Mouse (Mus musculus): Measurements from ENCODE around the gene BC030499. TPM values are rescaled to one million over a fixed set of nuclear protein-coding genes. Genes with fewer than 3 reads are reported as not detected.
A peak's percentile ranks its signal among the peaks of the same experiment; 100 is the strongest.
"Not testable (repeated sequence)": the region's sequence is repeated elsewhere in the genome, so short reads cannot be mapped to it uniquely, and the experiment has no call there.

BC030499 gene
- 1 to 10 TPM; 6.4 to 9.3 TPM for total RNA-seq (2021)
- long read RNA-seq, experiment 1, partial matches to known transcripts = 0 of 6 reads
- long read RNA-seq, experiment 1, other reads (novel, unspliced or antisense) = 6 of 6 reads
- long read RNA-seq, experiment 2, partial matches to known transcripts = 0 of 3 reads
- long read RNA-seq, experiment 2, other reads (novel, unspliced or antisense) = 3 of 3 reads

DNA sequence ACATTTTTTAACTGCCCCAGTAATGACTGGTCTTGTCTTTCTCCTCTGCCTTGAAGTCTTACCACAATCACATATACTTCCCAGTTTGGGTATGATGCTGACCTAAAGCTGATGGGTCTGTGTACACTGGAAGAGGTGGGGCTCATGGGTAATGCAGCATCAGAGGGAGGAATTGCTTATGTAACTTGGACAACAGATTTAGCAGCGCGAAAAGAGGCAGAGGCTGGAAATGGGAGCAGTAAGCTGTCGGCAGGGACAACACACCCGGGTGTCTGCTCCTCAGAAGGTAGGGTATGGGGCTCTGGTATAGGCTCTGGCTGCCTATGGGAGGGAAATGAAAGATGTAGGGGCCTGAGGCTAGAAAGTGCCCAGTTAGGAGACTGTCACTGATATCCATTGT, at the start of gene BC030499:
BC030499 (plus strand) TSS at position 188 of the 400 bp plus-strand sequence.
- DNase-seq (ENCODE audit: low spot score in 2 of 2) = peak; percentile 27 to 41
- intact Hi-C loops (cut with DNase I) = no loop called here

DNA sequence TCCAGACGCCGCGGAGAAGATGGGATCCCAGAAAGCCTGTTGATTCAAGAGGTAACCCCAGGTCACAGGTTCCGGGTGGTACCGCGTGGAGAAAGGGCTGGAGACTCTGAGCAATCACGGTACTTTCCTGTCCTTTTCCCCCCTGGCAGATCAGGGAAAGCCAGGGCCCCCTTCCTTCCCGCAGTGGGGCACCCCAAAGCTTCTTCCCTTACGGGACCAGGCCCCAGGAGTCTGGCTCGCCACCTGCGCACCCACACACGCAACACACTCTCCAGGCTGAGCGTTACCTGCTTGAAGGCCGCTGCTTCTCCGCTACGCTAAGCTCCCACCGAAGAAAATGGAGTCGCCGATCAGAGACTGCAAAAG, 45.4 kb upstream of the BC030499 start:
- DNase-seq (ENCODE audit: low spot score in 2 of 2) = no peak
- intact Hi-C loops (cut with DNase I) = no loop called here

DNA sequence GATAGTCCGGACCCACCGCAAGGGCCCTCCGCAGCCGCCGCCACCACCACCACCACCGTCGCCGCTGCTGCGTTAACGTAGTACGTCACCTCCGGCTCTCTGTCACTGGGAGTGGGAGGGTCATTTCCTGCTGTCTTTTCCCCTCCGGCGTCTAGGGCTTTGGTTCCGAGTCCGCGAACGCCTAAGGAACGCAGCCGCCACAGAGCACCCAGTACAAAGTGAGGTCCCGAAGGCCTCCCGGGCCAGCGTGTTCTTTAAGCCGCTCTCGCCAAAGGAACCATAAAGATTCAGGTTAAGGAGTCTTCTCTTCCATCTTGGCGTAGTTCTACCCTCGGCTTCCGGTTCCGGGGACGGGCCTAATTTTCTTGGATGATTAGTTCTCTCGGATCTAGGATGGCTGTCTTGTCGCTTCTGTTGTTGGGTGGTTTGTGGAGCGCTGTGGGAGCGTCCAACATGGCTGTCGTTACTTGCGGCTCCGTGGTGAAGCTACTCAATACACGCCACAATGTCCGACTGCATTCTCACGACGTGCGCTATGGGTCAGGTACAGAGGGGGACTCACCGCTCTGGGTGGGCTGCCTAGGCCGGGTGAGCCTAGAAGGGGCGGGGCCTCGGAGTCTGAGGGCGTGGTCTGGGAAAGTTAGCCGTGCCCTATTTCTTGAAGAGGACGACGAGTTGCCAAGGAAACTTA, 44.9 kb upstream of the BC030499 start, which contains the start of the genes Sdf2 and Supt6:
Sdf2 (plus strand) TSS at position 120 of the 691 bp plus-strand sequence.
Supt6 (minus strand) TSS at position 361 of the 691 bp plus-strand sequence.
- DNase-seq (ENCODE audit: low spot score in 2 of 2) = peak; percentile 84
- intact Hi-C loops (cut with DNase I) = no loop called here

DNA sequence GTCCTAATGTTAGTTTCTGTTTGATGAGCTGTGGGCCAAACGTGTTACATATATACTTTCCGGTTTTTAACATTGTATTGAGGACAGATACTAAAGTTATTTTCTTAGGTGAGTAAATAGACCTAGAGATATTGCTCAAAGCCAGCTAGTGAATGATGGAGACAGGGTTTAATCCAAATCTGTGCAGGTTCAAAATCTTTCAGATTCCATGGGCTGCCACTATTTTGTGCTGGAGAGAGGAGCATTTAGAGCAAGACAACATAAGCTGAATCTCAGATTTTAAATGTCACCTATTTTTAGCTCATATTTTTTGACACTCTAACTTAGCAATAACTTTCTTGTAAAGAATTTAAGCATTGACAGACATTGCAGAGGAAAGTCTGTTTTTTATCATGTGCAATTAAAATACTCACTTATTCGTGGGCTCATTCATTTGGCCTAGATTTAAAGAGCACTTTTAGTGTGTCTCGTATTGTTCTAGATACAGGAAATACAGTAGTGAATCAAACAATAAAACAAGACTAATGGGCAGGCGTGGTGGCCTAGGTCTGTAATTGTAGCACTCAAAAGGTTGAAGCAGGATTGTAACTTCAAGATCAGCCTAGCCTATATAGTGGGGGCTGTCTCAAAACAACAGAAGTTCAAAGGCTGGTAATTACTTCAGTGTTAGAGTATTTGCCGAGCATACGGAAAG, 44.2 kb upstream of the BC030499 start:
- intact Hi-C loops (cut with DNase I) = no loop called here
- DNase-seq (ENCODE audit: low spot score in 2 of 2) = no peak

DNA sequence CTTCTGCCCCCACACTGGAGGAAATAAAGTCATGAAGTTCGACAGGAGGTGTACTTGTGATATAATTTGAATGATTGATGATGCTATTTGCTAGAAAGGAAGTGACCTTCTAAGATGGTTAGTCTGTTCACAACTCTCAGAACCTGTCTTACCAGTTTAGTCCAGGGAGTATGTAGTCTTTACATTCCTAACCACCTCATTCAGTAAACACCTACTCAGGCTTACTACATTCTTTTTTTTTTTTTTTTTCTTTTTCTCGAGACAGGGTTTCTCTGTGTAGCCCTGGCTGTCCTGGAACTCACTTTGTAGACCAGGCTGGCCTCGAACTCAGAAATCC, 43.7 kb upstream of the BC030499 start:
- no peak for DNase-seq (ENCODE audit: low spot score in 2 of 2)
- intact Hi-C loops (cut with DNase I) = no loop called here

DNA sequence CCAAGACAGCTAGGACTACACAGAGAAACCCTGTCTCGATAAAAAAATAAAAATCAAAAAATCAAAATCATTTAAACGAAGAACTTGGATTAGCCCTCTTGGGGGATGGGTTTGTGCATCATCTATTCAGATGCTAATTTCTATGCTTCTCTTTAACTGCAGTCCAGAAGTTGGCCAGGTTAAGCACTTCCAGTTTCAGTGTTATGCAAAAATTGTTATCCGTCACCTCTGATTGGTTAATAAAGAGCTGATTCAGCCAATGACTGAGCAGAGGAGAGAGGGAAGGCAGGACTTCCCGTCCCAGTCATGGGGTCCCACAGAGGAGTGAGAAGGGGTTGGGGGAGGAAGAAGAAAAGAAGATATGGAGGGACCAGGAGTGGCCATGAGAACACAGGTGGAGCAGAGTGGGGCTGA, 42.9 kb upstream of the BC030499 start:
- DNase-seq (ENCODE audit: low spot score in 2 of 2) = no peak
- intact Hi-C loops (cut with DNase I) = no loop called here

DNA sequence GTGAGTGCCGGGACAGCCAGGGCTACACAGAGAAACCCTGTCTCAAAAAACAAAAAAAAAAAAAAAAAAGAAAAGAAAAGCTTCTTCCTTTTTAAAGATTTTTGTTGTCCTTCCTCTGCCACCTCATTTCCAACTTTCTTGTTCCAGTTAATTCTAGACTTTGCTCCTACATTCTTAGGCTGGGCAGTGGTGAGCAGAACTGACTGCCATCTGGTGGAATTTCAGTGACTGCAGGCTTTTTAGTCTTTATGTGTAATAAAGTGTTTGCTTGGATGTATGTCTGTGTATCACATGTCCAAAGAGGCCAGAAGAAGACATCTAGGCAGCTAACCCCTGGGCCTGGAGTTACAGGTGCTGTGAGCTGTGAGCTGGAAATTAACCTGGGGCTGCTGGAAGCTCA, 34.0 kb upstream of the BC030499 start:
- intact Hi-C loops (cut with DNase I) = no loop called here
- DNase-seq (ENCODE audit: low spot score in 2 of 2) = peak; percentile 19 to 30

DNA sequence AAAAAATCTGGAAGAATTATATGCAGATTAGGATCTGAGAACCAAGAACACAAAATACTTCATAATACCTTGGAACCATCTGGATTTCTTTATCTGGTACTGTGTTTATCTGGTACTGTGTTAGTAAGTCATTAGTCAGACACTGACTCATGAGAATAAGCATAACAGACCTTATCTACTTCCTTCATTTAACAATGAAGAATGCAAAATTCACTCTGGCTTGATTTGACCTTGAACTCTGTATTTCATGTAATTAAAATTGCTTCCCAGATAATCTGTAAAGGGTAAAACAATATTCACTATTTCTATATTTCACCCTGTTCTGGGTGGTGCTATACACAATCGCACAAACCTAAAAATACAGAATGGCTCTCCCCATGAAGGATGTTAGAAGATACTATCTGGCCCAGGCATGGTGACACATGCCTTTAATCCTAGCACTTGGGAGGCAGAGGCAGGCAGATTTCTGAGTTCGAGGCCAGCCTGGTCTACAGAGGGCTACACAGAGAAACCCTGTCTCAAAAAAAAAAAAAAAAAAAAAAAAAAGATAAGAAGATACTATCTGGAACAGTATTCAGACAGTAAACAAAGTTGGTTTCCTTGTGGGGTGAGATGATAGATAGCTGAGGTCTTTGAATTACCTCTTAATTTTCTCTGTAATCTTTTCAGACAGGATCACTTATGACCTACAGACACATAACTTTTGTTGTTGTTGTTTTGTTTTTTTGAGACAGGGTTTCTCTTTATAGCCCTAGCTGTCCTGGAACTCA, 30.0 kb upstream of the BC030499 start:
- intact Hi-C loops (cut with DNase I) = loop anchor here (5.0 kb wide), 2 partner anchors 67 to 82 kb away; partner anchors contain the start of genes Pigs and Unc119
- no peak for DNase-seq (ENCODE audit: low spot score in 2 of 2)

DNA sequence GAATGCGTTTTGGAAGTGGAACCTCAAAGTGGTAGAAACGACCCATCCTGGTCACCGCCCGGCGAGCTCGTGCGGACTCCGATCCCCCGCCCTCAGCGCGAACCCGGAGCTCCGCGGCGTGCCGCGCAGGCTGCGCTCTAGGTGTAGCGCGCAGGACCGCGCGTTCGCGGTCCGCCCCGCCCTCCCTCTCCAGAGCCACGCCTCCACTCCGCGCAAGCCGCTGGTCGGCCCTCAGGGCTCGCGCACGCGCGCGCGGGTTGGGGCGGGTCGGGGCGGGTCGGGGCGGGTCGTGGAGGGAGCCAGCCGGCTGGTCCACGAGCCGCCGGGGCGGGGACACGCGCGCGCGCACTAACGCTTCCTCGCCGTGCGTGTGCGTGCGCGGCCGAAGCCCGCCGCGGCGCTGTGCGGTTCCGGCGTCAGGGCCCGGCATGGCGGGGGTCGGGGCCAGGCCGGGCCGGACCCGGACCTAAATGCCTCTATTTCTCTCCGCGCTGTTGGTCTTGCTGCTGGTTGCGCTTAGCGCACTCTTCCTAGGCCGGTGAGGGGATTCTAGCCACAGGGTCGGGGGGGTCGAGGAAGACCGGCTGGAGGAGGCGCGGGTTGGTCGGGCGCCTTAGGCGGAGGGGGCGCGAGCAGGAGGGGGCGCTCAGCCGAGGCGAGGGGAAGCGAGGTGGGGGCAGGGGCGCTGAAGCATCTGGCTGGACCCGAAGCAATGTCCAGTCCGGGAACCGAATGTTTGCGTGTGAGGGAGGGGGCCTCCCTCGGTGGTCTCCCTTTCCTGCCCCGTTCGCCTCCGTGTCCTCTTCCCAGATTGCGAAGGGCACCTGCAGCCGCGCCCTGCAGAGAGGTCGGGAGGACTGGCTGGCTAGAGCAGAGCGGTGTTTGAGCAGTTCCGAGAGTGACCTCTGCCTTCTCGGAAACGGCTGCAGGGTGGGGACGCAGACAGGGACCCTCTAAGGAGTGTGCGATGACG, 29.0 kb upstream of the BC030499 start, which contains the start of gene 2610507B11Rik:
2610507B11Rik (plus strand) TSS at position 373 of the 973 bp plus-strand sequence.
- peak; percentile 88 to 89 for DNase-seq (ENCODE audit: low spot score in 2 of 2)
- intact Hi-C loops (cut with DNase I) = loop anchor here (5.0 kb wide), 2 partner anchors 66 to 81 kb away; partner anchors contain the start of genes Pigs and Unc119

DNA sequence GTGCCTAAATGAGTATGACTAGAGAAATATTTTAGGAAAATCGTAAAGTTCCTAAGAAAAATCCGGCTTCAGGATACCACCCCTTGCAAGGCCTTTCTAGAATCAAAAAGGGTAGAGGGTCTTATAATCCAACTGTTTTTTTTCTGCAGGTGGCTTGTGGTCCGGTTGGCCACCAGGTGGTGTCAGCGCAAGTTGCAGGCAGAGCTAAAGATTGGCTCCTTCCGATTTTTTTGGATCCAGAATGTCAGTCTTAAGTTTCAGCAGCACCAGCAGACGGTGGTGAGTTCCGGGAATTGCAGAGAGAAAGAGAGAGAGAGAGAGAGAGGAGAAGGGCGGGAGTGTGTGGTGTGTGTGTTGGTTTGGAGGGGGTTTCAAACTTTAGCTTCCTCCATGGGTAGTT, 28.1 kb upstream of the BC030499 start:
- intact Hi-C loops (cut with DNase I) = loop anchor here (5.0 kb wide), 2 partner anchors 65 to 80 kb away; partner anchors contain the start of genes Pigs and Unc119
- DNase-seq (ENCODE audit: low spot score in 2 of 2) = peak; percentile 49 to 77

DNA sequence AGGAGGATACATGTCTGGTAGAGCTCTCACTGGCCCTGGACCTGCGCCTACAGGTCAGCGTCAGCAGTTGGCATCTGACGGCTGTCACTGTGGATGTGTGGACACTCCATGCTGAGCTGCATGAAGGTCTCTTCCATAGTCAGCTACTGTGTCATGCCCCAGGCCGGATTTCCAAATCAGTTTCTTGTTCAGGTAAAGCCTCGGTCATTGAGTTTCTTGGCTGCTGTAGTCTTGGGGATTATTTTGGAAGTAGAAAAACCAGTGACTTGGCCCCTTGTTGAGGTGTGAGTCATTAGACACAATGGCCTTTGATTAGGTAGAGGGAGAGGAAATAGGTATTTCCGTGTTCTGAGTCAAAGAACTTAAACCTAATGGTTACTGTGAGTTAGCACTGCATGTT, 25.1 kb upstream of the BC030499 start:
- no peak for DNase-seq (ENCODE audit: low spot score in 2 of 2)
- intact Hi-C loops (cut with DNase I) = no loop called here

DNA sequence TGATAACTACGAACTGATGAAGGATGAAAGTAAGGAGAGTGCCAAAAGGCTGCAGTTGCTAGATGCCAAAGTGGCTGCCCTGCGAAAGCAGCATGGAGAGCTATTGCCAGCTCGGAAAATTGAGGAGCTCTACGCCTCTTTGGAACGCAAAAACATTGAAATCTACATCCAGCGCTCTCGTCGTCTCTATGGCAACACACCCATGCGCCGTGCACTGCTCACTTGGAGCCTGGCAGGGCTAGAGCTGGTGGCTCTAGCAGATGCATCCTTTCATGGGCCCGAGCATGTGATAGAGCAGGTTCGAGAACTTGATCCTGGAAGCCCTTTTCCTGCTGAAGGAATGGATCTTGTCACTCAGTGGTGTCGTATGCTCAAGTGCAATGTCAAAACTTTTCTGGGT, 18.7 kb upstream of the BC030499 start:
- intact Hi-C loops (cut with DNase I) = no loop called here
- peak; percentile 41 to 59 for DNase-seq (ENCODE audit: low spot score in 2 of 2)

DNA sequence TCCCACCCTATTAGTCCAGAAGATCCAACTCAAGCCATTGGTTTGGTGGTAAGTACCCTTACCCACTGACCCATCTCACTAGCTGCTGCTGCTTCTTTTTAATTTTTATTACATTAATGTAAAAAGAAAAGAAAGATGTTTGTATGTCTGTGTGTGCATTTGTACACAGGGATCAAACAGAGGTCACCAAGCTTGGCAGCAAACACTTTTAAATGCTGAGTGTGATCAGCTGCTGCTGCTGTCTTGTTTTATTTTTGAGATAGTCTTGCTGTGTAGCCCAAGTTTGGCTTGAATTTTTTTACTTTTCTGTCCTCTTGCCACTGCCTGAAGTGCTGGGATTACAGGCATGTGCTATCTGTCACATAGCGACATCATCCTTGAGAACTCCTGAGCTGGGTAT, 15.0 kb upstream of the BC030499 start:
- intact Hi-C loops (cut with DNase I) = loop anchor here (5.0 kb wide), 1 partner anchor 53 kb away; no protein-coding TSS in a partner anchor
- DNase-seq (ENCODE audit: low spot score in 2 of 2) = no peak

DNA sequence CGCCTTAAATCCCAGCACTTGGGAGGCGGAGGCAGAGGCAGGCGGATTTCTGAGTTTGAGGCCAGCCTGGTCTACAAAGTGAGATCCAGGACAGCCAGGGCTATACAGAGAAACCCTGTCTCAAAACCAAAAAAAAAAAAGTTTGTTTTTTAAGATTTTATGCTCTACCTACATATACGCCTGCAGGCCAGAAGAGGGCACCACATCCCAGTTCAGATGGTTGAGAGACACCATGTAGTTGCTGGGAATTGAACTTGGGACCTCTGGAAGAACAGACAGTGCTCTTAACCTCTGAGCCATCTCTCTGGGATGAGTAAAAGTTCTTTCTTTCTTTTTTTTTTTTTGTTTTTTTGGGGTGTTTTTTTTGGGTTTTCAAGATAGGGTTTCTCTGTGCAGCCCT, 14.5 kb upstream of the BC030499 start:
- not testable (repeated sequence) for DNase-seq (ENCODE audit: low spot score in 2 of 2)
- intact Hi-C loops (cut with DNase I) = loop anchor here (5.0 kb wide), 1 partner anchor 54 kb away; no protein-coding TSS in a partner anchor

DNA sequence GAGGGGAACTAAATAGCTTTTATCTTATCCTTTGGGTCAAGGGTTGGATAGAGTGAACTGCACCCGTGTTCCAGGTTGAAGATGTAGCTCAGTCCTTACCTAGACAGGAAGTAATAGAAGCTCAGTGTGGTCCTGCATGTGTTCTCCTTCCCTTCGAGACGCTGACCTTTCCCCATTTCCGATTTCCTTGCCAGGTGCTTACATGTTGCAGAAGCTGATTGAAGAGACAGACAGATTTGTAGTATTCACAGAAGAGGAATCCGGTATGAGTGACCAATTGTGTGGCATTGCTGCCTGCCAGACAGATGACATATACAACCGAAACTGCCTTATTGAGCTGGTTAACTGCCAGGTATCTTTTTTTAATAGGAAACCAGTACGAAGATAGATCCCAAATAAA, 11.8 kb upstream of the BC030499 start:
- intact Hi-C loops (cut with DNase I) = loop anchor here (5.0 kb wide), 1 partner anchor 57 kb away; no protein-coding TSS in a partner anchor

DNA sequence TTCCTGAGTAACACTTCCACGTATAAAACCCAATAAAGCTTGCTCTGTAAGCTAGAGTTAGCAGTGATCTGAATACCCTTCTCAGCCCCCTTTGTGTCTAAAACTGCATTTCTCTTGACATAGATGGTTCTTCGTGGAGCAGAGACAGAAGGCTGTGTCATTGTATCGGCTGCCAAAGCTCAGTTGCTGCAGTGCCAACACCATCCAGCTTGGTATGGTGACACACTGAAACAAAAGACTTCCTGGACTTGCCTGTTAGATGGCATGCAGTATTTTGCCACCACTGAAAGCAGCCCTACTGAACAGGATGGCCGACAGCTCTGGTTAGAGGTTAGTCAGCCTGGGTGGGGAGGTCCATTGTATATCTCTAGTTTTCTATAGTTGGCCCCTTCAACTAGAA, 11.1 kb upstream of the BC030499 start:
- intact Hi-C loops (cut with DNase I) = loop anchor here (5.0 kb wide), 1 partner anchor 57 kb away; no protein-coding TSS in a partner anchor
- no peak for DNase-seq (ENCODE audit: low spot score in 2 of 2)

More for the DNA sequence above, 11.8 kb upstream of the BC030499 start:
- no peak for DNase-seq (ENCODE audit: low spot score in 2 of 2)

DNA sequence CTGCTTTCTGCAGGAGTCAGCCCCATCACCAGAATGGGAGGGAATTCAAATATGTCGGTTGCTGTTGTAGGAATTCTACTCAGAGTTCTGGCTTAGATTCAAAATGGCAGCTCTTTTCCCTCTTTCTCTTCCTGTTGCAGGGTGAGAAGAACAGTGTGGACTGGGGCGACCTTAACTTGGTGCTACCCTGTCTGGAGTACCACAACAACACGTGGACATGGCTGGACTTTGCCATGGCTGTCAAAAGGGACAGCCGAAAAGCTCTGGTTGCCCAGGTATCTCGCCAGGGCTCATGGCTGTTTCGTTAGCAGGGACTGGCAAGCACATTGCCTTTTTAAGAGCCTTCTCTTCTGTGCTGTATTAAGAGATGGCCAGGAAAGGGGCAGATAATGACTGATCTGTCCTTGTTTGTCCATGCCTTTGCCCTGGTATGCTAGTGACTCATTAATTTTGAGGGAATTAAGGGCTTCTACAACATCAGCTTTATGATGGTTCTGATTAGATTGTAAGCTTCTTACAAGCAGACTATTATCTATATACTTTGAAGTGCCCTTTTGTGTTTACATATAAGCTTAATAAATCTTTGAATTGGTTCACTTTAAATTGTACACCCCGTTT, 1.4 kb upstream of the BC030499 start:
- intact Hi-C loops (cut with DNase I) = no loop called here
- DNase-seq (ENCODE audit: low spot score in 2 of 2) = no peak

DNA sequence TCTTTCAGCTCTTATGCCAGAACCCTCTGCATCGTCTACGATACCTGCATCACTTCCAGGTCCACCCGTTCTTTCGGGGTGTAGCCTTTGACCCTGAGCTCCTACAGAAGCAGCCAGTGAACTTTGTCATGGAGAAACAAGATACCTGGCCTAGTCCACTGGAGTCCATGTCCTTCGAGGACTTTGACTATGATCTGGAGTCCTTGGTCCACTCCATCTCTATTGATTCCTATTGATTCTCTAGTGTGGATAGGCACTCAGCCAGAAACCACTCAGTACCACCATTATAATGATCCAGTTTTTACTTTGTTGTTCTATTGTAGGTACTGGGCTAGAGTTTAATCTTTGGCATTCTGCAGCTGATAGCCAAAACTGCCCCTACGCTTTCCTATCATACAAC, 3.9 kb downstream of the BC030499 start:
- DNase-seq (ENCODE audit: low spot score in 2 of 2) = no peak
- intact Hi-C loops (cut with DNase I) = no loop called here

Data from left cerebral cortex, postnatal 14 days (tissue).